Mouse (Mus musculus) T-cell, adult 2 months (primary cell): ENCODE results near the gene Ggcx.

Experiments
- DNase-seq: peaks from one replicate; pipeline ENCODE4 v3.0.0; 2022; ENCODE audit warnings: low spot score

The Ggcx gene

DNA sequence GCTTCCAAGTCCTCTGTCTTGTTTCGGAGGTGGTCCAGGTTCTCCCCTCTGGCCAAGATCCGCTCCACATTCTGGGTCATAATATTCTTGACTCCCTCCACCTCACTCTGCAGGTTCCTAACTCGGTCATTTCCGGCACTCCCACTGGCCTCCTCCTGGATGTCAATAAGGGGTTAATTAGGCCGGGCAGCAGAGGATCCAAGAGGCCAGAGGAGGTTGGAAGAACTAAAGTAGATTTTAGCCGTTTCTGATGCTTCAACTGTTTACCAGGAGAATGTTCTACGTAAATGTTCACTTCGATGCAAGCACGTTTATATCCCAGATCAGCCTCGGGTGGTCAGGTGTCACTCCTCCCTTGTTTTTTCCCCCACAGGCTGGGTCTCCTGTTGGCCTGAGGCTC is 25.8 kb upstream of the Ggcx start:
- no peak for DNase-seq

DNA sequence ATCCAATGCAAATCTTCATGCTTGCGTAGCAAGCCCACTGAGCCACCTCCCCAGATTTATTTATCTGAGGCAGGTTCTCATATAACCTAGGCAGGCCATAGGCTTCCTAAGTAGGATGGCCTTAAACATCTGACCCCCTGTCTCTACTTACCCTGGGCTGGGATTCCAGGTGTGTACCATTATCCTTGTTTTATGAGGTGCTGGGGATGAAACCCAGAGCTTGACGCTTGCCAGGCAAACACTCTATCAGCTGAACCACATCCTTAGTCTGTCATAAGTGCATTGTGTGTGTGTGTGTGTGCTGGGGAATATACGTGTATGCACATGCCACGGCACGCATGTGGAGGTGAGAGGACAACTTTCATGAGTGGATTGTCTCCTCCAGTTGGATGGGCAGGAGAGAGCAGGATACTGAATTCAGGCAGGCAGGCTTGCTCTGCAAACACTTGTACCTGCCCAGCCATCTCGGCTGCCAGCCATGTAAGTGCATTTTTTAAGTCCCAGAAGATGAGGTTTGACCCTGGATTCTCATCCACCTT is 25.2 kb upstream of the Ggcx start:
- no peak for DNase-seq

GRCm38 (mm10) chr6:72389471-72389940 is 24.6 kb upstream of the Ggcx start:
- no peak for DNase-seq

DNA sequence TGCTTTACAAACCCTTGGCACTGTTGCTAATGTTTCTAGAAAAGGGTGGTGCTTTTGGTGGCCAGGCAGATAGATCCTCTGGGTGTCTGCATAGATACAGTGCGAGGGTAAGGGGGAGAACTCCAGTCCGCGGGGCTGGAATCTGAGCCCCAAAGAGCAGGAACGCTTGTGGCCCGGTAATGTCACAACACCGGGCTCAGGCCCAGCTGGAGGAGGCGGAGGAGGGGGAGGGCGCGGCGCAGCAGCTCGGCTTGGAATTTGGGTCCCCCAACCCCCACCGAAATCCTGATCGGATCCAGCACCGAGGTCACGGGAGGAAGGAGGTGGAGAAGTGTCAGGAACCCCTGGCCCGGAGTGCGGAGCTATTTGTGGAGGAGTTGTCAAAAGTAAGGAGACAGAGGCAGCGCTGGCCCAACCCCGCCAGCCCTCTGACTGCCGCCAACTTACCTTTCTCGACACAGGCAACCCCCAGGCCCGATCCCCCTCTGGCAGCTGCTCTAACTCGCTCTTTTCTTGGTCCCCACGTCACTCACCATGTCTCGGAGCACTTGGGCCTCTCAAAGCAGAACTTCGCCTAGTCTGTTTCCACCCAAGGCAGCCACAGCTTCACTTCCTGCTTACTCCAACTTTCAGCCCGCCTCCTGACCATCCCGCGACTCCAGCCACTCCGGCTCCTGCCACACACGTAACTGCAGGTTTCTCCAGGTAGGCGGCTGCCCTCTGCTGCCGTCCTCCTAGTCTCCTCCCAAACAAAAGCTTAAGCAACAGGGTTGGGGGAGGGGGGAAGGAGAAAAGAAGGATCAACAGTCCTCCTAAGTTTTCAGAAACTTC is 24.0 kb upstream of the Ggcx start, which contains the start of gene Vamp8:
Gene Vamp8 (minus strand): TSS at position 763 of the 831 bp plus-strand sequence.
- peak; percentile 64 for DNase-seq

GRCm38 (mm10) chr6:72390795-72391521 is 23.1 kb upstream of the Ggcx start:
- DNase-seq = no peak

GRCm38 (mm10) chr6:72392341-72392740 is 21.8 kb upstream of the Ggcx start:
- no peak for DNase-seq

- DNase-seq = no peak
Measured at GRCm38 (mm10) chr6:72396837-72397251, 17.3 kb upstream of the Ggcx start.

DNA sequence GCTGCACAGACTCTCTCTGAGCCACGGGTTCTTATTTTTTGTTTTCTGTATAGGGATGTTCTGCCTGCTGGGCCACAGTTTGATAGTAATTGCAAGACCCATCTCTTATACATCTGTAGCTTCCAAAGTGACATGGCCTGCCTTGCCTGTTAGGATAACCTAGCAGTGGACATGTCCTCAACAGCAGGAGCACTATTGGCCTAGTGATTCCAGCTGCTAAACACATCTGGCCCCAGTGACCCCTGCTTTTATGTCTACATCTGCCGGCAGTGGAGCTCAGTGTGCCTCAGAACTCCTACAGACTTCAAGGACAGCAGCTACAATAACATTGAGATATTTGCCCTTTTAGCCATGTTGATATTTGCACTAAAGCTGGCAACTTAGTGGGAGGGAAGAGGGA is 14.1 kb upstream of the Ggcx start:
- DNase-seq = no peak

- peak; percentile 73 for DNase-seq
Measured at GRCm38 (mm10) chr6:72401875-72402274, 12.2 kb upstream of the Ggcx start.

DNA sequence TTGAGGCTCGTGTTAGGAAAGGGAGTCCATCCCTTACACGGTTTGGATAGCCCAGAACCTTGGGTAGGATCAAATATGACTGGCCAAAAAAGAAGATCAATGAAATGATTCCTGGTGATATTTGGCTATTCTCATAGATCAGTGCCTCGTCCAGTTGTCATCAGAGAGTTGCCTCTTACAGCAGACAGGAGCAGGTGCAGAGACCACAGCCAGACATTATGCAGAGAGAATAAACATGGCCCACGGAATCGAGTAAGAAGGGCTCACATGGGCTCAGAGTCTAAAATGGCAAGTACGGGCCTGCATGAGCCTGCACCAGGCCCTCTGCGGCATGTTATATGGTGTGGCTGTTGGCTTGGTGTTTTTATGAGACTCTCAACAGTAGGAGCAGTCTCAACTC is 8.8 kb upstream of the Ggcx start:
- no peak for DNase-seq

DNA sequence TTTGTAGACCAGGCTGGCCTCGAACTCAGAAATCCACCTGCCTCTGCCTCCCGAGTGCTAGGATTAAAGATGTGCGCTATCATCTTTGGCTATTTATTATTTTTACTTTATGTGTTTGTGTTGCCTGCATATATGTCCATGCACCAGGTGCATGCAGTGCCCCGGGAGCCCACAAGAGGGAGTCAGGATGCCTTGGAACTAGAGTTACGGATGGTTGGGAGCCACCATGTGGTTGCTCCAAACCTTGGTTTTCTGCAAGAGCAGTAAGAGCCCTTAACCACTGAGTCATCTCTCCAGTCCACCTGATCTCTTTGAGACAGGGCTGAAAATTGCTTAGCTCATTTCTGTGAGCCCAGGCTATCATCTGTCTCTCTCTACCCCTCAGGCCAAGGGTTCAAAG is 7.0 kb upstream of the Ggcx start:
- peak; percentile 79 for DNase-seq

- DNase-seq = peak; percentile 48
Measured at GRCm38 (mm10) chr6:72409567-72409966, 4.5 kb upstream of the Ggcx start.

DNA sequence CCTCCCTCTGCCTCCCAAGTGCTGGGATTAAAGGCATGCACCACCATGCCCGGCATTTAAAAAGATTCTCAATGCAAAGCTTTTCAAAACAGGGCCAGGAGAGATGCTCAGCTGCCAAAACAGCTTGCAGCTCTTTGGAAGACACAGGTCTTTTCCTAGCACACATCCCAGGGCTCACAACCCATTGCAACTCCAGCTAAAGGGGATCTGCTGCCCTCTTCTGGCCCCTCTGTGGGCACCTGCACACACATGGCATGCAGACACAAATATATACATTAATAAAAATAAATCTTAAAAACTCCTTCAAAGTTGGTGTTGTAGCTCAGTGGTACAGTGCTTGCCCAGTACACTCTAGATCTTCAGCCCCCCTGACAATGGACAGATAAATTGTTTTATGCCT is 4.1 kb upstream of the Ggcx start:
- no peak for DNase-seq

DNA sequence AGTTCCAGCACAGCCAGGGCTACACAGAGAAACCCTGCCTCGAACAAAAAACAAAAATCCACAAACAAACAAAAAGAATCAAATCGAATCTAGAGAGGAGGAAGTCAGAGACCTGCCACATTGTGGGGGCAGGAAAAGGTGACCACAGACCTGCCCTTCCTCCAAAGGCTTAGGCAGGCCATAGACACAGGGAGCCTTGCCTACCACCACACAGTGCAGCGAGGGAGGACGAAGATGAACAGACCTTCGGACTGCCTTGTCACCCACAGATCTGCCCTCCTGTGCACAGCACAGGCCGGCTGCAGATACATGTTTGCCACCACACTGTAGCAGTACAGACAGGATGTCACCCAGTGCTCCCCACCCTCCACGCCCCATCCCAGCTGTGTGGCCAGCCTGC is 3.6 kb upstream of the Ggcx start:
- DNase-seq = no peak

DNA sequence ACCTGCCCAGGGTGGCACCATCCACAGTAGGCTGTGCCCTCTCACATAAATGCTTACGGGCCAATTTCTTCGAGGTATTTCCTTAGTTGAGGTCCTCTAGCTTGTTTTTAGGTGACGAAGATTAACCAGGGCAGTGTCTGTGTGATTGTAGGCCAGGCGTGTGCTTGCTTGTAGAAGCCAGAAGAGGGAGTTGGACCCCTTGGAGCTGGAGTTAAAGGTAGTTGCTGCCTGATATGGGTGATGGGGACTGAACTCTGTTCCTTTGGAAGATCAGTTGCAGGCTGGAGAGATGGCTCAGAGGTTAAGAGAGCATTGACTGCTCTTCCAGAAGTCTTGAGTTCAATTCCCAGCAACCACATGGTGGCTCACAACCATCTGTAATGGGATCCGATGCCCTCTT is 1.1 kb downstream of the Ggcx start:
- no peak for DNase-seq

DNA sequence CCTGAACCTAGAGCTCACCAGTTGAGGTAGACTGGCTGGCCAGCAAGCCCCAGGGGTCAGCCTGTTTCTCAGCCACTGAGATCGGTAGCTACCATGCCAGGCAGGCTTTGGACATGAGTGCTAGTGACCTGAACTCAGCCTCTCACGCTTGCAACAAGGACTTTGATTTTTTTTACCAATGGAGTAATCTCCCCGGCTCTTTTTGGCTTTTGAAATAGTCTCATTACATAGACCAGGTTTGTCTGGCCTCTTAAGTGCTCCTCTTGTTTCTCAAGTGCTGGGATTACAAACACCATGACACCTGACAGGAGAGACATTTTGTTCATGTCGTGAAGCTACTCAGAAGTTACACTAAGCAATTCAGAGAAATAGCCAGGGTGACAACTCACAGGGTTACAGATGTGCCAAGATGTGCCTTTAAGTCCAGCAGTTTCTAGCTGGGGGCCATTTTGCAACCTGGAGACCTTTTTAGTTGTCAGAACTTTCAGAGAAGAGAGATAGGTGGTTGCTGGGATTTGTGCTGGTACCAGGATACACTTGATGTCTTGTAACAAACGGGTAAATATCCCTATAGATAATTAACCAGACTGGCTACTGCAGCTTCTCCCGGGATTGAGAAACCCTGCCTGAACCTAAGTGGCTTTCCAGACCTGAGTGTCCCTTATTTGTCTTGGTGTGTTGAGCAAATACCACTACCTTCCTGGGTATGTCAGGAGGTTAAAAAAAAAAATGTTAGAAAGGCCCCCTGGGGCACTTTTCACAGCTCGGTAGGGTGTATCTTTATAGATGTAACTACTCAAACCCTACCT is 2.1 kb downstream of the Ggcx start:
- DNase-seq = no peak

DNA sequence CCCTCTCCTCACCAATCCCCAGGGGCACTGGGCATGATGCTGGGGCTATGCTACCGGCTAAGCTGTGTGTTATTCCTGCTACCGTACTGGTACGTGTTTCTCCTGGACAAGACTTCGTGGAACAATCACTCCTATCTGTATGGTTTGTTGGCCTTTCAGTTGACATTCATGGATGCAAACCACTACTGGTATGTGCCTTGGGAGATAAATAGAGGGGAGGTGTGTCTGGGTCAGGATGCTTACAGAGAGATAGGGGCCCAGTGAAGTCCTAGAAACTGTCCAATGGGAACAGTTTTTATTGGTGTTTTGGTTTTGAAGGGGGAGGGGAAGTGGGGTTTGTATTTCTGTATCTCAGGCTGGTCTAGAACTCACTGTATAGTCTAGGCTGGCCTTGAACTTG is 4.2 kb downstream of the Ggcx start:
- no peak for DNase-seq

DNA sequence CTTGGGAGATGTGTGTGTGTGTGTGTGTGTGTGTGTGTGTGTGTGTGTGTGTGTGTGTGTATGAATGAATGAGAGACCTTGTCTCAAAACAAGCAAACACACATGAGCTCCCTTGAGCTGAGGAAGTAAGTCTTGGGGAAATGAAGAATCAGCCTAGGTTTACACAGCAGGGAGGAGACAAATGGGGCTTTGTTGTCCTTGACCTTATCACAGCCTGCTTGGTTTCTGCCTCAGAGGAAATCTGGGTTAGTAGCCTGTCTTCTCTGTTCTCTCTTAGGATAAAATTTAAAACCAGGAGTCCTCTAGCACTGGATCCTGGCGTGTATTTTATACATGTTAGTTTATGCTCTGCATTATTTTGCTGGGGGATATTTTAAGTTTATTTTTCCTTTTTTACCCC is 5.7 kb downstream of the Ggcx start:
- DNase-seq = no peak

GRCm38 (mm10) chr6:72420901-72421300 is 6.8 kb downstream of the Ggcx start:
- no peak for DNase-seq

DNA sequence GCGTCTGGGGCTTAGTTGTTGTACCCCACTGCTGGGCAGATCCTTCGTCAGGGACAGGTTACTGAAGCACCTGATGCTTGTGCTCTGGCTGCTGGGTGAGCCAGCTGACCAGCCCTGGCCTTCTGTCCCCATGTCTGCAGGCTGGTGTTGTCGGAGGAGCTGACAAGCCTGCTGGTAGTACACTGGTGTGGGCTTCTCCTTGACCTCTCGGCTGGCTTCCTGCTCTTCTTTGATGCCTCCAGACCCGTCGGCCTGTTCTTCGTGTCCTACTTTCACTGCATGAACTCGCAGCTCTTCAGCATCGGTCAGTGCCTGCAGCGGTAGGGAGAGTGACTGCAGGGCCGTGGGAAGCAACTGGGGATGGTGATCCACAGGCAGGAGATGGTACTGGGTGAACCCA is 11.5 kb downstream of the Ggcx start:
- DNase-seq = no peak

GRCm38 (mm10) chr6:72428036-72428435 is 13.9 kb downstream of the Ggcx start:
- peak; percentile 75 for DNase-seq
